Mouse (Mus musculus): ENCODE data around the gene Kcnj3.
"Not testable (repeated sequence)": the region's sequence is repeated elsewhere in the genome, so short reads cannot be mapped to it uniquely, and the experiment has no call there.

Gene Kcnj3

DNA sequence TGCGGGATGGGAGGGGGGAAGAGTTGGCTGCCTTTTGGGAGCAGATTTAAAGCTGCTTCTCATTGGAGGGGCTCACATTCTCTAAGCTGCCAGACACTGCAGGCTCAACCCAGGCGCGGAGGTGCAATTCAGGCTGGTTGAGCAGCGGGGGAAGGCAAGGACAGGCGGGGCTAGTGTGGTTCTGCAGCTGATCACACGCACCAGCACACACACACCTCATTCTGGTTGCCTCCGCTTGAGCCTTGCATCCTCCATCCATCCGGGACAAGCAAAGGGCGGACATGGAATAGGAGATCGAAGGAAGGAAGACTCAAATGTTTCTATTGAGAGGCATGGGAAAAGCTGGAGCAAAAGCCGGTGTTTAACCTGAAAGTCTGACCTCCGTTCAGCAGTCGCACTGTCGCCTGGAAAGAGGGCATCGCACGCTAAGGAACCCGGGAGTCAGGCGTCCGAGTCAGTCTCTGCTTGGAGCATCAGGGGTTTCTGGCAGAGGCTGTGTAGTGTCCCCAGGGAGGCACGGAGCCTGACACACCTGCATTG is at the start of gene Kcnj3:
Kcnj3 (plus strand) TSS at position 250 of the 540 bp plus-strand sequence.
- in situ Hi-C loops (cut with MboI, MseI): no loop called here

DNA sequence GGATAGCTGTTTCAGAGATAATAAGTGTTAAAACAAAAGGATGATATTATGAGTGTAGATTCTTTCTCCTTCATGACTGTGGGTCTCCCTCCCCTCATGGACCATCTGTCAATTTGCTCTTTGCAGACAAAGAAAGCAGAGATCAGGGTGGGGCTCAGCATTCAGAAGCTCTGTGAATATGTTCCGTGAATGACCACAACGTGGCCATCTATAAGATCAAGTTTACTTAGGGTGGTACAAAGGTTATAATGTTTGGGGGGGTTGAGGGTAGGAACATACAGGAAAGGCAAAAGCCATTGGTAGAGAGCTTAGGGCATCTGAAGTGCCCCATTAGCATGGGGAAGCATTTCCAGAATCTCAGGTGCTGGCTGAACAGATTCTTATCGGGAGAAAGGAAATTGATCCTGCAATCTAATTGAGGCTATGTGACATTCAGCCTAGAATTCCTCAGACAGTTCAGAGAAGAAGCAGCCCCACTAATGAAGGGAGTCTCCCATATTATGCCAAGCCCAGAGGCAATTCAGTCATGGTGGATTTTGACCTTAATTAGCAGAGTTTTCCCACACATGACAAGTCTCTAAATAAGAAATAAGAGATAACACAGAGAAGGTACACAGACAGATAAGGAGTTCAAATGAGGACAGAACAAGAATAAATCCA is 45.3 kb upstream of the Kcnj3 start:
- in situ Hi-C loops (cut with MboI, MseI): no loop called here

DNA sequence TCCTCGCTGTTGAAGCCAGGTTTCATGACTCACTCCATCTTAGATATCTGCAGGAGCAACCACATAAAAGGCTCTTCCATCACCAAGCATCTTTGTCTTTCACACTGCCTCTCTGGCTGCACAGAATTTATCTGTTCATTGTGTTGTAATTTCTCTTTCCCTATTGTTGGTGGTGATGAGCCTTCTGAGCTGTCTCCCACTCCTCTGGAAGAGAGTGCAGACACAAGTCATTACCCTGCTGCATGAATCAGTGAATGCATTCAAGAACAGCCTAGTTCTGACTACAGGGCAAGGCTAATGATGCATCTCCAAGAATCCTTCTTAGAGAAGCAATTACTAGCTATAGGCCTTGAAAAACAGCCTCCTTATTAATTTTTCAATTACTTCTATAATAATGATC is 30.5 kb upstream of the Kcnj3 start:
- in situ Hi-C loops (cut with MboI, MseI): no loop called here

- in situ Hi-C loops (cut with MboI, MseI): no loop called here
Measured at GRCm38 (mm10) chr2:55427633-55428032, 8.1 kb upstream of the Kcnj3 start.

DNA sequence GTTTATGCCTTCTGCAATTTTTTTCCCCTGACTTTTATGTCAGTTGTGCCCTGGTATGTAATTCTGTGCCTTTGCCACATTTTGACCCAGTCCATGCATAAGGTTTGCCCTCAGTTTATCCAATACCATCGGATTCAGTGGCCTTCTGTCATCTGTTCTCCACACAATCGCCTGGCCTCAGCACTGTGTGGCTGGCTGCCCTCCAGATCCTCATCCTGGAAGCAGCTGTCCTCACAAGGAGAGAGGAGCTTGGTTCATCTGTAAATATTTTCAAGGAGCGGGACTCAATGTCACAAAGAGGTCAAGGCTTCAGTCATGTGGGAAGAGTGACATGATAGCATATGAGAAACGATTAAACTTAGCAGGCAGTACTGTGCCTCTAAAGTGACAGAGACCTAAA is 3.7 kb upstream of the Kcnj3 start:
- in situ Hi-C loops (cut with MboI, MseI): no loop called here

DNA sequence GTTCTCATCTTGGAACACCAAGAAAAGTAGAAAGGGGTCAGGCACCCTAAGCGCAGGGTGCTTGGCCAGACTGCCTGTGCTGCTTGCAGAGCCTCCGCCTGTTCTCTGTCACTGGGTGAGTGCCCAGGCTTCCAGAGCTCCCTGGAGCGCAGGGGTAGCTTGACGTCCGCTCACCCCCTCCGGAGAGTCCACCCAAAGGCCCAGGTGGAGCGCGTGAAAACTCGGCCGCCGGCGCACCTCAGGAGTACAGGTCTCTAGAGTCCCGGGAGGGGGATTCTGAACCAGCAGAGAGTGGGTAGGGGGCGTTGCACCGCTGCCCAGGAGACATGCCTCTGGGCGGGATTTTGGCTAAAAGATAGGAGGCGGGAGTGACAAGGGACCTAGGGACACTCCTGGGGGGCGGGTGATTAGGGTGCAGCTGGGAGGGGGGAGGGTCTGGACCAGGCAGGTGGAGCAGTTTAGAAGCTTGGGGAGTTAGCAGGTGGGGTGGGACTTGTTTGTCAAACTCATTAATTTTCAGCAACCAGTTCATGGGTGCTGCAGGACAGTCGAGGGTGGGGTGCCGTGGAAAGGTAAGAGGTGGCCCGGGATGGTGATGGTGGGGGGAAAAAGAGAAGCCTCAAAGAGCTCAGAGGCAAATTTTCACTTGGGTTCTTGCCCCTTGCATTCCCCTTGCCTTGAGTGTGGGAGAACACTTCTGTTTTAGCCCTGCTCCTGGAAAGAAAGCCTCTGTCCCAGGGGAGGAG is 664 bp downstream of the Kcnj3 start:
- in situ Hi-C loops (cut with MboI, MseI): no loop called here

GRCm38 (mm10) chr2:55437007-55437949 is 1.5 kb downstream of the Kcnj3 start:
- in situ Hi-C loops (cut with MboI, MseI): no loop called here

DNA sequence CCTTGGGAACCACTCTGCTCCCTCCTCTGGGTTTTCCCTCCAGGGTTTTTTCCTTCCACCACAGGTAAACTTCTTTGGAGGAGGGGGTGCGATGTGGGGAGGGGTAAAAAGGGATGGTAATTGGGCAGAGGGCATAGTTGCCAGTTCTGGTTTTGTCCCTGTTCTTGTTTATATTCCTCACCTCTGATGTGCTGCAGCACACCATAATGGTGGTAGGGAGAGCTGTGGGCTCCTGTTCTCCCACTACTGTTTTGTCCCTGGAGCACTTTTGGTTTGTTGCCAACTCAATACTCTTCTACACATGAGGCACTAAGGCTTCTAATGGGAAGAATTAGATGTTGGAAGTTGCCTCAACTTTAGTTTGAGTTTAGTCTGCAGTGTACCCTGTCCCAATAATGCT is 2.2 kb downstream of the Kcnj3 start:
- in situ Hi-C loops (cut with MboI, MseI): no loop called here

GRCm38 (mm10) chr2:55439211-55439610 is 3.4 kb downstream of the Kcnj3 start:
- in situ Hi-C loops (cut with MboI, MseI): no loop called here

DNA sequence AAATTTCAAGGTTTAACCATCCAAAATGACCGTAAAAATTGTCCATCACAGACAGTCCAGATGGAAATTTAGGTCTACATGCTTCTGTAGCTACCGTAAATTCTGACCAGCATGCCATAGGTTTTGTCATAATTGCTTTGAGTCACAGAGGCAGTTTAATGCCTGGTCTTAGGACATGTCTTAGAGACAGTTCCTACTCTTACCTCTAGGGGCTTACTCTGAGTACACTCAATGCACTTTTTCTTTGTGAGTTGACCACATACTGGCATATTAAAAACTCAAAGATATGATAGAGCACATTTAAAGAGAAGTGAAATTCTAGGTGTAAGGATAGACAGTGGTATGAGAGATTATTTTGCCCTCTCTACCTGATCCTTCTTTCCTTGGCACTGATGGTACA is 6.2 kb downstream of the Kcnj3 start:
- in situ Hi-C loops (cut with MboI, MseI): no loop called here

DNA sequence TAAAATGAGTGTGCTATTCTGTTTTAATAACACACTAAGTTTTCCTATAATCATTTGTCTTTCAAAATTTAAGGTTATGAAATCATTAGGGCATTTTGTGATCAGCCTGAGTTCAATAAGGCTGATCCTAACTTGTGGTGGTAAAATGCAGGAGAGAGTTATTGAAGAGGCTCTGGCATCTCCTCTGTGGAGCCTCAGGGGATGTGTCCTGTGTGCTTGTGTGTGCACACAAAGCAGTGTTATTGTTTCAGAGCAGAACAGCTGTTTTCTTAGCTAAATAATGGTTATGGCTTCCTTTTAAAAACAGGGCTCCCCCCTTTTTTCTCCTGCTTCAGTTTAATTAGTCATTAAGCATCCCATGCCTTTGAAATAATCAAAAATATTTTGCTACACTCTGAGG is 11.5 kb downstream of the Kcnj3 start:
- in situ Hi-C loops (cut with MboI, MseI): no loop called here

- in situ Hi-C loops (cut with MboI, MseI): no loop called here
Measured at GRCm38 (mm10) chr2:55450774-55451173, 15.0 kb downstream of the Kcnj3 start.

- in situ Hi-C loops (cut with MboI, MseI): no loop called here
Measured at GRCm38 (mm10) chr2:55459195-55459594, 23.4 kb downstream of the Kcnj3 start.

DNA sequence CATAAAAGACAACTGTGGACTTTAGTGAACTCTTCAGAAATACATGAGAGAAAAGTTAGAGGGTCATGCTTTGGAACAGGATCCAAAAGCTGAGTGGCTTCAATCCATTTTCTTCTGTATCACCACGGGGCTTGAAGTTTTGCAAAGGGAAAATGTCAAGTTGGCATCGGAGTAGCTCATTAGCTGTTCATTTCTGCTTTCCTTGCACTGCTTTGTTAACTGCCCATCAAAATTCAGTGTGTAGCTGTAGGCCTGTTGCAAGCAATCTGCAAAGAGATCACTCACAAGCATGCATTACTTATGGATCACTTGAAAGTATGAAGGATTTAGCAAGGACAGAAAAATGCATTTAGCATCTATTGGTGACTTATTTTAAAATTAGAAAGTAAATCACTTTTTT is 33.4 kb downstream of the Kcnj3 start:
- in situ Hi-C loops (cut with MboI, MseI): no loop called here

- in situ Hi-C loops (cut with MboI, MseI): no loop called here
Measured at GRCm38 (mm10) chr2:55470006-55470405, 34.2 kb downstream of the Kcnj3 start.

DNA sequence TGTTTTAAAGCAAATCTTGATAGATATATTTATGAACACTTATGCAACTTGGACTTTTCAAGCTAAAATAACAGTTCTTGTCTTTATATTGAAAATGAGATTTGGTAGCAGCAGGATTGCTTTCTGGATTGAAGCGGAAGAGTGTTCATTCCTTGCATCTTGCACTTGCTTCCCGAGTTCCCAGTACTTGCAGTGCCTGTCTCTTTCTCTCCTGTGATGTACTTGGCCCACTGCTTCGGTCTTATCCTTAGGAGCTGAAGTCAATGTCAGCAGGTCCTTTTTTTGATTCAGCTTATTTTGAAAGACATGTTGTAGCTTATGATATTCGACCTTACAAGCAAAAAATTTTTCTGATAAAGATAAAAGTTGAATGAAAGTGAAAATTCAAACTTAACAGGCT is 43.7 kb downstream of the Kcnj3 start:
- in situ Hi-C loops (cut with MboI, MseI): no loop called here

- in situ Hi-C loops (cut with MboI, MseI): no loop called here
Measured at GRCm38 (mm10) chr2:55479933-55480601, 44.3 kb downstream of the Kcnj3 start.

GRCm38 (mm10) chr2:55480602-55480965 is 44.8 kb downstream of the Kcnj3 start:
- in situ Hi-C loops (cut with MboI, MseI): no loop called here

- in situ Hi-C loops (cut with MboI, MseI): not testable (repeated sequence)
Measured at GRCm38 (mm10) chr2:55485500-55486129, 49.8 kb downstream of the Kcnj3 start.

- in situ Hi-C loops (cut with MboI, MseI): no loop called here
Measured at GRCm38 (mm10) chr2:55503390-55504176, 67.8 kb downstream of the Kcnj3 start.
